Mouse (Mus musculus) B cell, adult (primary cell): ENCODE data around the gene Jak1. TPM values are rescaled to one million over a fixed set of nuclear protein-coding genes. Genes with fewer than 3 reads are reported as not detected.

Experiments
- total RNA-seq: library from RNA; stranded (reverse); gene quantifications from 4 replicates; pipeline ENCODE4 v1.2.4, GENCODE M21; 2023; ENCODE audit not compliant: inconsistent age

The Jak1 gene
- total RNA-seq = 355 to 393 TPM (median 364 TPM) in 4 replicates

DNA sequence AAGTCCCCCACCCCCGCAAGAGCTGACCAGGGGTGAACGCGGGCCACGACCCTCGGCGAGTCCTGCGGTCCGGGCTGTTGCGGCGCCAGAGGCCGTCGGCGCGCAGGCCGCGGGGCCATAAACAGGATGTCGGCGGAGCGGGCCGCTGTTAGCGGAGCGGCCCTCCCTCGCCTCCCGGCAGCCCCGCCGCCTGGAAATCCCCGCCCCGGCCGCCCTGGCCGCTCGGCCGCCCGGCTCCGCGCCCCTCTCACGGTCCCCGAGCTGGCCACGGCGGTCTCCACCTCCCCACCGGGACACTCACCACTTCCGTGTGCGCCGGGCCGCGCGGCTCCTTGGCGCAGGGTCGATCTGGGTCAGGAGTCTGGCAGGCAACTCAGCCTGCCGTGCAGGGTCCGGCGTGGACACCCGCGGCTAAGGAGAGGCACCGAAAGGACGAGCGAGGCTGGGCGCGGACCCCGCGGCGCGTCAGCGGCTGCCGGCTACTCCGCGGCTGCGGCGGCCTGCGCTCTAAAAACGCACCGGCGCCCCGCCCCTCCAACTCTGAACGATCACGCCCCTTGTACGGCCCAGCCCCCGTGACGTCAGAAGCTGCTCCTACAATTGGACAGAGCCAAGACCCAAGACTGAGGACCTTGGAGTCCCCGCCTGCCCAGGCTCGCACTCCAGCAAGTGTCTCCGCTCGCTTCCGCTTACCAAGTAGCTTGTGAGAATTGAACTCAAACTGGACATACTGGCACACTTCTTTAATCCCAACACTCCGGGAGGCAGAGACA is at the start of gene Jak1:
Gene Jak1, minus strand, starts transcription at position 542 of the 773 bp plus-strand sequence.

Other genes with a start within 250 kb of the Jak1 start
- not detected in 4 replicates for gene Gm10577, start 244.6 kb downstream of the Jak1 start, total RNA-seq
- gene Raver2, start 196.3 kb downstream of the Jak1 start, total RNA-seq = 0.18 TPM in 1 of 4 replicates, not detected in the others
- 0.15 to 0.93 TPM (median 0.48 TPM) in 3 of 4 replicates, not detected in the other for gene Ak4, start 154.0 kb upstream of the Jak1 start, total RNA-seq
- gene Dnajc6, start 231.4 kb upstream of the Jak1 start, total RNA-seq = 0.10 to 0.19 TPM in 2 of 4 replicates, not detected in the others